Mouse (Mus musculus): ENCODE measurements around the gene C1s2. TPM values are rescaled to one million over a fixed set of nuclear protein-coding genes. Genes with fewer than 3 reads are reported as not detected.
"Not testable (repeated sequence)": the region's sequence is repeated elsewhere in the genome, so short reads cannot be mapped to it uniquely, and the experiment has no call there.

C1s2 gene
- not detected in 2 replicates for polyA plus RNA-seq (2014; fragmentation: Nextera tagmentation; extraction: Ambion mirVana)

DNA sequence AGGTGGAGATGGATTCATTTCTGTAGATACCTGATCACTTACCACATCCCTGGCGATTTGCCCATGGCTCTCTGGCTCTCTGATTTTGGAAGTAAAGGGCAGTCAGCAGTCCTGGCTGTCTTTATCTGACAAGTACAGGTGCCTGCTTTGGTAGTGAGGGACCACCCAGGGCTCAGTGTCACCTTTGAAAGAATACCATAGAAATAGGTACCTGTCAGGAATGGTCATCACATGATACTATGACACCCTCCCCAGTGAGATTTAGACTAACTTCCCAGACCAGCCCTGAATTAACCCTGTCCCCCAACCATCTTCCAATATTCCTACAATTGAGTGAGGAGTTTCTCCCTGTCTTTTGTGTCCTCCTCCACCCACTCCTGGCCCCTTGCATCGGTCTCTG is at the start of gene C1s2:
TSS of gene C1s2 (minus strand) at position 101 of the 400 bp plus-strand sequence.
- not testable (repeated sequence) for H3K27me3 ChIP-seq (ENCODE audit: control insufficient read depth, insufficient read depth, low read length); H3K27ac ChIP-seq (ENCODE audit: low read depth, low read length); H3K4me1 ChIP-seq (replicated peaks; ENCODE audit: control insufficient read depth, insufficient read depth, low read length); H3K4me2 ChIP-seq (ENCODE audit: low read depth, low read length, severe bottlenecking); H3K9ac ChIP-seq (ENCODE audit: low read length); DNase-seq (ENCODE audit: low spot score); ATAC-seq (replicated peaks; ENCODE audit: low FRiP score); H3K9me3 ChIP-seq (ENCODE audit: control insufficient read depth, low read length); H3K4me3 ChIP-seq (ENCODE audit: low read depth, low read length); H3K36me3 ChIP-seq (ENCODE audit: control insufficient read depth, insufficient read depth, low read length)
- 80% methylated on average over 2 of the region's 2 CpGs for WGBS

DNA sequence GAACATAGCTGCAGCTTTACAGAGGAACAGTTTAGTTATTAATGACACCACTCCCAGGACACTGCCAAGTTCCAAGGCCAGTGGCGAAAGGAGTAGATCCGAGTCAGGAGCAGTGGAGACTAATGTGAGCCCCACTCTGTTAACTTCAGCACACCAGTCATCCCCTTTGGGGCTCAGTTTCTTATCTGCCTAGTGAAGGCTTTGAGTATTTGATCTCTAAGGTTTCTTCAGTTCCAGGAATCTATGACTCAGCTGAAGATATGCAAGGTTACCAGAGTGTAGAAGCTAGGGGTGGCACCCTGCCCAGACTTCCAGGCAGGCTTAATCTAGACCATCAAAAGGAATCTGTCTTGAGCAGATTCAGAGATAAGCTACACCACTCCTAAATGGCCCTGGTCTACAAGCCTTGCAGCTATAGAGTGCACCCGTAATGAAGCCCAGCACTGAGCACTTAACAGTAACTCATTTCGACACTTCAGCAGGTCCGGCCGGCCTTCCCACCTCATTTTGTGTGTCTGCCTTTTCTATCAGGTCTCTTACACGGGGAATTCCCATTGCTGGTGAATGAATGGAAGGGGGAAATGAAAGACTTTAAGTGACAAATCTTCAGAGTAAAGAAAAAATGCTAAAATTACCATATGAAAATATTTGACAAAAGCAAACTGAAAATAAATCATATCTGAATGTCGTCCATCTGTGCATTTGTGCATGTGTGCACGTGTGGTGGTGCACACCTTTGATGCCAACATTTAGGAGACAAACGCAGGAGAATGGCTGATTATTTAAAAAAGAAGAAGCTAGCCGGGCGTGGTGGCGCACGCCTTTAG is 47.9 kb upstream of the C1s2 start:
- ATAC-seq (replicated peaks; ENCODE audit: low FRiP score) (no peak), DNase-seq (ENCODE audit: low spot score) (no peak)
- Histone ChIP-seq H3K4me2 (ENCODE audit: low read depth, low read length, severe bottlenecking) (no peak overlapping the region), H3K36me3 (ENCODE audit: control insufficient read depth, insufficient read depth, low read length) (no peaks in the 10 kb centered on the region), H3K9ac (ENCODE audit: low read length) (no peak overlapping the region), H3K4me3 (ENCODE audit: low read depth, low read length) (no peak overlapping the region), H3K4me1 (replicated peaks; ENCODE audit: control insufficient read depth, insufficient read depth, low read length) (no peaks in the 10 kb centered on the region), H3K9me3 (ENCODE audit: control insufficient read depth, low read length) (no peaks in the 10 kb centered on the region), H3K27ac (ENCODE audit: low read depth, low read length) (no peak overlapping the region), H3K27me3 (ENCODE audit: control insufficient read depth, insufficient read depth, low read length) (no peaks in the 10 kb centered on the region)
- WGBS = 89% methylated on average over 14 of the region's 14 CpGs

DNA sequence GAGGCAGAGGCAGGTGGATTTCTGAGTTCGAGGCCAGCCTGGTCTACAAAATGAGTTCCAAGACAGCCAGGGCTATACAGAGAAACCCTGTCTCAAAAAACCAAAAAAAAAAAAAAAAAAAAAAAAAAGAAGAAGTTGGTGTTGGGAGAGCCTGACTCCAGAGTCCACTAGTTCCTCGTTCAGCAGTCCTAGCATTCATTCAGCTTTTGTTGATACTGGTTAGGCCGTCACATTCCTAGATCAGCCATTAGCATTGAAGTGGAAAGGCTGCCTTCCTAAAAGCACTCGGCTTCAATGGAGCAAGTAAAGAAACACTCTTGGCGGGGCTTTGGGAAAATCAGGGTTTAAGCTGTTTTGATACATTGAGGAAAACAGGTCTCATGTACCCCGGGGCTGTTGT is 46.4 kb upstream of the C1s2 start:
- not testable (repeated sequence) for H3K27me3 ChIP-seq (ENCODE audit: control insufficient read depth, insufficient read depth, low read length); H3K4me1 ChIP-seq (replicated peaks; ENCODE audit: control insufficient read depth, insufficient read depth, low read length); H3K9ac ChIP-seq (ENCODE audit: low read length); H3K36me3 ChIP-seq (ENCODE audit: control insufficient read depth, insufficient read depth, low read length); ATAC-seq (replicated peaks; ENCODE audit: low FRiP score); H3K27ac ChIP-seq (ENCODE audit: low read depth, low read length); H3K4me2 ChIP-seq (ENCODE audit: low read depth, low read length, severe bottlenecking); H3K4me3 ChIP-seq (ENCODE audit: low read depth, low read length); DNase-seq (ENCODE audit: low spot score); H3K9me3 ChIP-seq (ENCODE audit: control insufficient read depth, low read length)
- 46% methylated on average over 6 of the region's 6 CpGs for WGBS

DNA sequence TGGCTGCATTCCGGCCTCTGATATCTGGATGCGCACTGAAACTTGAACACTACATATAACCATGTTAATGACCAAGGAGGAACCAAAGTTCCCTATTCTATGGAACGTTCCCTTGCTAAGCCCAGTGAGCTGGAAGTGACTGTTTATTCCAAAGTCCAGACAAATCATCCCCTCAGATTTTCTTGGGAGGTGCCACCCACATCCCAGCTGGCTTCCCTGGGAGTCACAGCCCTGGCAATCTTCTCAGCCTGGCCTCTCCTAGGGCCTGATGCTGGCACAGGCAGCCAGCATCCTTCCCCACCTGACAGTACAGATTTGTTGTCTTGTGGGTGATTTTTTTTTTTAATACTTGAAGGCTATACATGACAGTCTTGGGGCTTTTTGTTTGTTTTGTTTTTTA is 43.6 kb upstream of the C1s2 start:
- H3K4me2 ChIP-seq (ENCODE audit: low read depth, low read length, severe bottlenecking) = no peak overlapping the region
- H3K4me1 ChIP-seq (replicated peaks; ENCODE audit: control insufficient read depth, insufficient read depth, low read length) = no peaks in the 10 kb centered on the region
- no peak overlapping the region for H3K4me3 ChIP-seq (ENCODE audit: low read depth, low read length)
- DNase-seq (ENCODE audit: low spot score) = no peak
- H3K9ac ChIP-seq (ENCODE audit: low read length) = no peak overlapping the region
- no peaks in the 10 kb centered on the region for H3K36me3 ChIP-seq (ENCODE audit: control insufficient read depth, insufficient read depth, low read length)
- ATAC-seq (replicated peaks; ENCODE audit: low FRiP score) = no peak
- WGBS = 90% methylated on average over 3 of the region's 3 CpGs
- no peaks in the 10 kb centered on the region for H3K27me3 ChIP-seq (ENCODE audit: control insufficient read depth, insufficient read depth, low read length)
- H3K27ac ChIP-seq (ENCODE audit: low read depth, low read length) = no peak overlapping the region
- H3K9me3 ChIP-seq (ENCODE audit: control insufficient read depth, low read length) = no peaks in the 10 kb centered on the region

DNA sequence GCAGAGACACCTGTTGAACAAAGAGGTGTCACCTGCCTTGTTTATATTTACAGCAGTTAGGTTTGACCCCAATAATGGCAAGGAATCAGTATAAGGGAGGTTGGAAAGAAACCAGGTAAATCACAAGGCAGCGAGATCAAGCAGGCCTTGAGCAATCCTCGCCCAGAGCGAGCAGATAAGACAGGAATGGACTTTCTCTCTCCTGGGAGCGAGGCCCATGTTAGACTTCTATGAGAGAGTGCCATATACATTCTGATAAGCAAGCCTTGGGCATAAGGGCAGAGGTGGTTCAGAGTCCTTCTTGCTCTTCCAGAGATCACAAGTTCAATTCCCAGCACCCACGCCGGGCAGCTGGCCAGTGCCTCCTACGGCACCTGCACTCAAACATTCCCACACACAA is 42.9 kb upstream of the C1s2 start:
- no peak overlapping the region for H3K9ac ChIP-seq (ENCODE audit: low read length)
- H3K36me3 ChIP-seq (ENCODE audit: control insufficient read depth, insufficient read depth, low read length) = no peaks in the 10 kb centered on the region
- no peak overlapping the region for H3K4me2 ChIP-seq (ENCODE audit: low read depth, low read length, severe bottlenecking)
- WGBS = 95% methylated on average over 7 of the region's 7 CpGs
- H3K4me3 ChIP-seq (ENCODE audit: low read depth, low read length) = no peak overlapping the region
- ATAC-seq (replicated peaks; ENCODE audit: low FRiP score) = no peak
- H3K27ac ChIP-seq (ENCODE audit: low read depth, low read length) = no peak overlapping the region
- DNase-seq (ENCODE audit: low spot score) = no peak
- H3K27me3 ChIP-seq (ENCODE audit: control insufficient read depth, insufficient read depth, low read length) = no peaks in the 10 kb centered on the region
- H3K9me3 ChIP-seq (ENCODE audit: control insufficient read depth, low read length) = no peaks in the 10 kb centered on the region
- H3K4me1 ChIP-seq (replicated peaks; ENCODE audit: control insufficient read depth, insufficient read depth, low read length) = no peaks in the 10 kb centered on the region

DNA sequence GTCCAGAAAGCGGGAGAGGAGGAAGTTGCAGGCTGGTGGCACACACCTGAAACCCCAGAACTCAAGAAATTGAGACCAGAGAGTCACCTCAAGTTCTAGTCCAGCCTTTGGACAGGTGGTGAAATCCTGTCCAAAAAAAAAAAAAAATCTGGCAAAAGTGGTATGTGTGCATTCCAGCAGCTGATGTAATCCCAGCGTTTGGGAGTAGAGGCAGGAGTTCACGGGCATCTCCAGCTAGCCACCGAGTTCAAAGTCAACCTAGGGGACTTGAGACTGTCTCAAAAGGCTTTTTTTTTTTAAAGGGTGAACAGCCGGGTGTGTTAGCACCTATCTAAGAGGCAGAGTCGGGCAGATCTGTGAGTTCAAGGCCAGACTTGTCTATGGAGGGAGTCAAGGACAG is 40.3 kb upstream of the C1s2 start:
- DNase-seq (ENCODE audit: low spot score) (no peak), ATAC-seq (replicated peaks; ENCODE audit: low FRiP score) (no peak)
- Histone ChIP-seq H3K9ac (ENCODE audit: low read length) (no peak overlapping the region), H3K27ac (ENCODE audit: low read depth, low read length) (no peak overlapping the region), H3K27me3 (ENCODE audit: control insufficient read depth, insufficient read depth, low read length) (no peaks in the 10 kb centered on the region), H3K4me1 (replicated peaks; ENCODE audit: control insufficient read depth, insufficient read depth, low read length) (no peaks in the 10 kb centered on the region), H3K9me3 (ENCODE audit: control insufficient read depth, low read length) (no peaks in the 10 kb centered on the region), H3K36me3 (ENCODE audit: control insufficient read depth, insufficient read depth, low read length) (no peaks in the 10 kb centered on the region), H3K4me3 (ENCODE audit: low read depth, low read length) (no peak overlapping the region), H3K4me2 (ENCODE audit: low read depth, low read length, severe bottlenecking) (no peak overlapping the region)
- WGBS = 89% methylated on average over 6 of the region's 6 CpGs

DNA sequence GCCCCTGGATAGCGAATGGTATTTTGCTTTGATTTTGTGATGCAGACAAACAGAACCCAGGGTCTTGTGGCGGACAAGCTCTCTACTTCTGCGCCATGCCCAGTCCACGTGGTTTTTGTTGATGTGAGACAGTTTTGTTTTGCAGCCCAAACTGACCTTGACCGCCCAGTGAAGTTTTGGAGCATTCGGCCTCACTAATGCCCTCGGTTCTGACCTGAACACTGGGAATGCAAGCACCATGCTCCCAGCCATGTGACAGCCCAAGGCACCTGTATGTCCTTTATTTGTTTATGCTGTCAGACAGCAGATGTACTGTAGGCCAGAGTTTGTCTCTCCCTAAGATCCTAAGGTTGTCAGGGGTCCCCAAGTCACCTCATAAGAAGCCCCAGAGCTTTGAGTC is 38.7 kb upstream of the C1s2 start:
- Histone ChIP-seq H3K4me3 (ENCODE audit: low read depth, low read length) (no peak overlapping the region), H3K9ac (ENCODE audit: low read length) (no peak overlapping the region), H3K27me3 (ENCODE audit: control insufficient read depth, insufficient read depth, low read length) (no peaks in the 10 kb centered on the region), H3K4me1 (replicated peaks; ENCODE audit: control insufficient read depth, insufficient read depth, low read length) (no peaks in the 10 kb centered on the region), H3K36me3 (ENCODE audit: control insufficient read depth, insufficient read depth, low read length) (no peaks in the 10 kb centered on the region), H3K9me3 (ENCODE audit: control insufficient read depth, low read length) (no peaks in the 10 kb centered on the region), H3K27ac (ENCODE audit: low read depth, low read length) (no peak overlapping the region), H3K4me2 (ENCODE audit: low read depth, low read length, severe bottlenecking) (no peak overlapping the region)
- DNase-seq (ENCODE audit: low spot score) (no peak), ATAC-seq (replicated peaks; ENCODE audit: low FRiP score) (no peak)
- WGBS = 96% methylated on average over 7 of the region's 7 CpGs

DNA sequence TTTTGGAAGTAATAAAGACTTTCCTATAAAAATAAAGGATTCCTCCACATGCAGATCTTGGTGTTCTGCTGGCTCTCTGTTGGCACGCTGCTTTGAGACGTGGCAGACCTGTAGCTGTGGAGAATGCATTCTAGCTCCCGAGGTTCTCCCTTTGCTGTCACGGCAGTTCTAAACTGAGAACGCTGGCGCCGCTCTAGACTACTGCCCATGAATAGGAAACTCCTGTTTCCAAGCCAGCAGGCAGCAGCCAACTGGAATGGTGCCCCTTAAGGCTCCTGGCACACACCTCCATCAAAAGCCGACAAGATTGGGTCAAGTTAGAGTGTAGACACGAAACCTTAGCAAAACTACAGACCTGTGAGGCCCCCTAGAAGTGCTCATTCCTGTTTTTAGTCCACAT is 37.7 kb upstream of the C1s2 start:
- no peaks in the 10 kb centered on the region for H3K36me3 ChIP-seq (ENCODE audit: control insufficient read depth, insufficient read depth, low read length)
- ATAC-seq (replicated peaks; ENCODE audit: low FRiP score) = no peak
- WGBS = 91% methylated on average over 9 of the region's 9 CpGs
- H3K9ac ChIP-seq (ENCODE audit: low read length) = no peak overlapping the region
- H3K27ac ChIP-seq (ENCODE audit: low read depth, low read length) = no peak overlapping the region
- no peak for DNase-seq (ENCODE audit: low spot score)
- no peaks in the 10 kb centered on the region for H3K4me1 ChIP-seq (replicated peaks; ENCODE audit: control insufficient read depth, insufficient read depth, low read length)
- no peak overlapping the region for H3K4me2 ChIP-seq (ENCODE audit: low read depth, low read length, severe bottlenecking)
- H3K27me3 ChIP-seq (ENCODE audit: control insufficient read depth, insufficient read depth, low read length) = no peaks in the 10 kb centered on the region
- no peak overlapping the region for H3K4me3 ChIP-seq (ENCODE audit: low read depth, low read length)
- H3K9me3 ChIP-seq (ENCODE audit: control insufficient read depth, low read length) = no peaks in the 10 kb centered on the region

DNA sequence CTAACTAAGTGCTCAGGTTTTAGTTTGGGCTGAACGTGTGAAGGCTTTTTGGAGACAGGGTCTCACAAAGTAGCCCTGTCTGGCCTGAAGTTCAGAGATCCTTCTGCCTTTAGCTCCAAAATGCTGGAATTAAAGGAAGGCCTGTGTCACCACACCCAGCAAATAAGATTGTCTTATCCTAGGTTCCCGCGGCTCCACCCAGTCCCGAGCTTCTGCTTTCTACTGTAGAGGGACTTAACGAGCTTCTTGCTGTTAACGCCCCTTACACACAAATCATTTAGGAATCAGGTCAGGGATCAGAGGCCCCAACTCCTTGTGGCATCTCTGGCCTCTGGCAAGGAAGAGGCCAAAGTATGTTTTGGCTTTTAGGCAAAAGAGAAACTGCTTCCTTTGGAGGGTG is 36.2 kb upstream of the C1s2 start:
- H3K9me3 ChIP-seq (ENCODE audit: control insufficient read depth, low read length) = no peaks in the 10 kb centered on the region
- H3K27ac ChIP-seq (ENCODE audit: low read depth, low read length) = no peak overlapping the region
- ATAC-seq (replicated peaks; ENCODE audit: low FRiP score) = no peak
- H3K4me2 ChIP-seq (ENCODE audit: low read depth, low read length, severe bottlenecking) = no peak overlapping the region
- H3K9ac ChIP-seq (ENCODE audit: low read length) = no peak overlapping the region
- H3K4me1 ChIP-seq (replicated peaks; ENCODE audit: control insufficient read depth, insufficient read depth, low read length) = no peaks in the 10 kb centered on the region
- no peak overlapping the region for H3K4me3 ChIP-seq (ENCODE audit: low read depth, low read length)
- WGBS = 58% methylated on average over 6 of the region's 6 CpGs
- no peaks in the 10 kb centered on the region for H3K36me3 ChIP-seq (ENCODE audit: control insufficient read depth, insufficient read depth, low read length)
- no peaks in the 10 kb centered on the region for H3K27me3 ChIP-seq (ENCODE audit: control insufficient read depth, insufficient read depth, low read length)
- DNase-seq (ENCODE audit: low spot score) = no peak

Measured in forebrain, embryonic 11.5 days (tissue).